12 mouse cellular contexts compared by ENCODE assay signal in the genomic region with DNA sequence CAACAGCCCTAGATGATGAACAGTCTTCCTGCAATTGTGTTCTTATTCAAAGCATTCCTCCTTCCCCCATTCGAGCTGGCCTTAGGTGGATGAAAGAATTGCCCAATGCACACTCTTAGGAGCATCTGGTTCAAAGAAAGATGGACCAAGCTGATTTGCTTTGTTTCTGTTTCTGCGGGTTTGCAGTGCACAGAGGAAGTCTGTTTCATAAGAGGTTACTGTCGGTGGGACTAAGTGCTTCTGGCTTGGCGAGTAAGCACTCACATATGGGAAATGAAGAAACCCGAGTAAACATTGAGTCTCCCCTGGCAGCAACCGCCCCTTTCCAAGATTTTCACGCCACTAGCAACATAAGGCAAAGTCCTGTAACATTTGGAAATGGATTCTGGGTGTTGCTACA.
DNase-seq lines count a peak whose midpoint lies in the region; ATAC-seq and TF ChIP-seq lines count a peak whose summit lies in the region.
"Had no signal": no experiment of that assay in that cellular context is flagged by ENCODE, and none has a peak within 500 bp of the region (broad histone marks: within the 10 kb centered on the region; RNA-seq: fewer than 3 reads in every experiment).

No protein-coding gene starts in this region.

- H3K27ac ChIP-seq in heart, embryonic 13.5 days (replicated peaks) = peak overlapping the region; percentile 58
- H3K27ac ChIP-seq in heart, embryonic 10.5 days = no peak overlapping the region
- no peak overlapping the region for H3K27ac ChIP-seq in liver, embryonic 16.5 days (ENCODE audit: low read length)
- H3K27ac ChIP-seq in heart, postnatal 0 days (ENCODE audit: low read depth) = no peak overlapping the region
- no peak overlapping the region for H3K27ac ChIP-seq in forebrain, embryonic 10.5 days
- H3K27ac ChIP-seq: forebrain, embryonic 13.5 days; heart, adult 2 months; limb, embryonic 13.5 days had no signal

- no peaks in the 10 kb centered on the region for H3K9me3 ChIP-seq in heart, embryonic 13.5 days
- no peaks in the 10 kb centered on the region for H3K9me3 ChIP-seq in heart, embryonic 10.5 days
- no peaks in the 10 kb centered on the region for H3K9me3 ChIP-seq in liver, embryonic 16.5 days (replicated peaks; ENCODE audit: control insufficient read depth, low read length)
- H3K9me3 ChIP-seq in heart, postnatal 0 days (replicated peaks; ENCODE audit: control insufficient read depth, low read length) = no peaks in the 10 kb centered on the region
- no peaks in the 10 kb centered on the region for H3K9me3 ChIP-seq in forebrain, embryonic 10.5 days
- H3K9me3 ChIP-seq: forebrain, embryonic 13.5 days had no signal

- H3K4me2 ChIP-seq in heart, embryonic 13.5 days = no peak overlapping the region
- H3K4me2 ChIP-seq in liver, embryonic 16.5 days (ENCODE audit: low read depth, low read length) = no peak overlapping the region
- H3K4me2 ChIP-seq in heart, postnatal 0 days (ENCODE audit: low read depth, low read length) = no peak overlapping the region
- H3K4me2 ChIP-seq: forebrain, embryonic 13.5 days; limb, embryonic 13.5 days had no signal

- no peak for TF ChIP-seq EP300 in heart, postnatal 0 days (IDR thresholded peaks at IDR 0.05; ENCODE audit: low read depth)

- TF ChIP-seq CTCF in heart, postnatal 0 days (IDR thresholded peaks at IDR 0.05; ENCODE audit: low read depth) = no peak

- no peak overlapping the region for H3K4me3 ChIP-seq in heart, embryonic 13.5 days
- H3K4me3 ChIP-seq in heart, embryonic 10.5 days = no peak overlapping the region
- H3K4me3 ChIP-seq in liver, embryonic 16.5 days (ENCODE audit: low read depth, low read length) = no peak overlapping the region
- no peak overlapping the region for H3K4me3 ChIP-seq in heart, postnatal 0 days (ENCODE audit: low read depth, low read length)
- H3K4me3 ChIP-seq in forebrain, embryonic 10.5 days = no peak overlapping the region
- H3K4me3 ChIP-seq: forebrain, embryonic 13.5 days; heart, adult 2 months; limb, embryonic 13.5 days had no signal

- H3K36me3 ChIP-seq in heart, embryonic 13.5 days = no peaks in the 10 kb centered on the region
- no peaks in the 10 kb centered on the region for H3K36me3 ChIP-seq in heart, embryonic 10.5 days
- H3K36me3 ChIP-seq in liver, embryonic 16.5 days (ENCODE audit: control insufficient read depth, insufficient read depth) = no peaks in the 10 kb centered on the region
- H3K36me3 ChIP-seq in heart, postnatal 0 days (replicated peaks; ENCODE audit: control insufficient read depth, insufficient read depth, low read length) = no peaks in the 10 kb centered on the region
- H3K36me3 ChIP-seq in forebrain, embryonic 10.5 days (replicated peaks) = no peaks in the 10 kb centered on the region
- H3K36me3 ChIP-seq: limb, embryonic 13.5 days had no signal

- no peaks in the 10 kb centered on the region for H3K27me3 ChIP-seq in heart, embryonic 13.5 days (replicated peaks)
- H3K27me3 ChIP-seq in heart, embryonic 10.5 days (ENCODE audit: insufficient read depth, poor library complexity, severe bottlenecking) = no peaks in the 10 kb centered on the region
- no peaks in the 10 kb centered on the region for H3K27me3 ChIP-seq in liver, embryonic 16.5 days (ENCODE audit: control insufficient read depth, insufficient read depth, low read depth, low read length)
- H3K27me3 ChIP-seq in heart, postnatal 0 days (ENCODE audit: control insufficient read depth, insufficient read depth, low read length) = no peaks in the 10 kb centered on the region
- H3K27me3 ChIP-seq in forebrain, embryonic 10.5 days (ENCODE audit: poor library complexity, severe bottlenecking) = no peaks in the 10 kb centered on the region
- H3K27me3 ChIP-seq: forebrain, embryonic 13.5 days had no signal

- H3K4me1 ChIP-seq in heart, embryonic 13.5 days = peaks cover 14% of the 10 kb centered on the region; the same call in 1 of the 2 replicates
- peaks cover 7% of the 10 kb centered on the region; the same call in 1 of the 2 replicates for H3K4me1 ChIP-seq in heart, embryonic 10.5 days
- peaks cover 4% of the 10 kb centered on the region for H3K4me1 ChIP-seq in liver, embryonic 16.5 days (ENCODE audit: control insufficient read depth, low read depth, low read length)
- H3K4me1 ChIP-seq in heart, postnatal 0 days (ENCODE audit: control insufficient read depth, insufficient read depth) = no peaks in the 10 kb centered on the region
- no peaks in the 10 kb centered on the region for H3K4me1 ChIP-seq in forebrain, embryonic 10.5 days
- H3K4me1 ChIP-seq: forebrain, embryonic 13.5 days had no signal

- WGBS in heart, embryonic 13.5 days = 40% methylated on average over 7 of the region's 7 CpGs
- WGBS in heart, embryonic 10.5 days = 46% methylated on average over 7 of the region's 7 CpGs
- WGBS in liver, embryonic 16.5 days (ENCODE audit: insufficient replicate concordance) = 2% methylated on average over 7 of the region's 7 CpGs
- WGBS in heart, postnatal 0 days = 41% methylated on average over 7 of the region's 7 CpGs
- 72% methylated on average over 7 of the region's 7 CpGs for WGBS in forebrain, embryonic 10.5 days

- ATAC-seq in heart, embryonic 13.5 days (ENCODE audit: extremely low read depth, insufficient number of reproducible peaks, low FRiP score, low TSS enrichment) = no peak
- ATAC-seq in liver, embryonic 16.5 days (ENCODE audit: low read depth) = peak; percentile 53; the same call in 1 of the 2 replicates
- ATAC-seq in heart, postnatal 0 days (ENCODE audit: insufficient read depth, low read depth) = peak; percentile 27
- ATAC-seq in megakaryocyte progenitor cell, adult 5-6 weeks (replicated peaks; ENCODE audit: poor library complexity) = peak; percentile 89
- ATAC-seq: forebrain, embryonic 13.5 days; midbrain, embryonic 16.5 days had no signal

- no peak overlapping the region for H3K9ac ChIP-seq in heart, embryonic 13.5 days
- H3K9ac ChIP-seq in liver, embryonic 16.5 days (ENCODE audit: low read depth, low read length) = no peak overlapping the region
- H3K9ac ChIP-seq in heart, postnatal 0 days (replicated peaks; ENCODE audit: low read depth, low read length) = no peak overlapping the region
- H3K9ac ChIP-seq: forebrain, embryonic 13.5 days; limb, embryonic 13.5 days had no signal

- DNase-seq in heart, embryonic 10.5 days (ENCODE audit: low spot score) = no peak
- no peak for DNase-seq in liver
- peak; percentile 20 for DNase-seq in heart, postnatal 0 days (ENCODE audit: low spot score)
- DNase-seq in right cerebral cortex, adult 18-20 months = no peak
- no peak for DNase-seq in forebrain, embryonic 10.5 days (ENCODE audit: extremely low spot score, low spot score)
